Mouse (Mus musculus): Measurements from ENCODE around the gene Gdf5.
"Not testable (repeated sequence)": the region's sequence is repeated elsewhere in the genome, so short reads cannot be mapped to it uniquely, and the experiment has no call there.

The Gdf5 gene

GRCm38 (mm10) chr2:155940681-155941080 lies 4.5 kb downstream of the Gdf5 start, which contains the start of gene Gm15557:
Gene Gm15557, plus strand, starts transcription at chr2:155940728.
- no peak for DNase-seq

GRCm38 (mm10) chr2:155939897-155940529 lies 5.2 kb downstream of the Gdf5 start:
- no peak for DNase-seq

GRCm38 (mm10) chr2:155929531-155930442 lies 15.4 kb downstream of the Gdf5 start, which contains the start of gene Uqcc1:
Gene Uqcc1, minus strand, starts transcription at chr2:155930310.
- DNase-seq, result peak; percentile 91 to 95

GRCm38 (mm10) chr2:155928711-155929345 lies 16.3 kb downstream of the Gdf5 start:
- no peak for DNase-seq

- not testable (repeated sequence) for DNase-seq
Measured at GRCm38 (mm10) chr2:155925213-155925612, 20.0 kb downstream of the Gdf5 start.

GRCm38 (mm10) chr2:155923143-155923542 lies 22.0 kb downstream of the Gdf5 start:
- DNase-seq, result no peak

- DNase-seq, result no peak
Measured at GRCm38 (mm10) chr2:155914684-155915083, 30.5 kb downstream of the Gdf5 start.

- no peak for DNase-seq
Measured at GRCm38 (mm10) chr2:155903632-155904008, 41.5 kb downstream of the Gdf5 start.

- DNase-seq, result peak; percentile 68 to 70
Measured at GRCm38 (mm10) chr2:155902989-155903631, 42.1 kb downstream of the Gdf5 start.

GRCm38 (mm10) chr2:155895046-155895735 lies 50.0 kb downstream of the Gdf5 start:
- no peak for DNase-seq

- DNase-seq, result no peak
Measured at GRCm38 (mm10) chr2:155894307-155895045, 50.7 kb downstream of the Gdf5 start.
